Mouse (Mus musculus): ENCODE data around the gene Rnf135.
"Not testable (repeated sequence)": the region's sequence is repeated elsewhere in the genome, so short reads cannot be mapped to it uniquely, and the experiment has no call there.

The Rnf135 gene

DNA sequence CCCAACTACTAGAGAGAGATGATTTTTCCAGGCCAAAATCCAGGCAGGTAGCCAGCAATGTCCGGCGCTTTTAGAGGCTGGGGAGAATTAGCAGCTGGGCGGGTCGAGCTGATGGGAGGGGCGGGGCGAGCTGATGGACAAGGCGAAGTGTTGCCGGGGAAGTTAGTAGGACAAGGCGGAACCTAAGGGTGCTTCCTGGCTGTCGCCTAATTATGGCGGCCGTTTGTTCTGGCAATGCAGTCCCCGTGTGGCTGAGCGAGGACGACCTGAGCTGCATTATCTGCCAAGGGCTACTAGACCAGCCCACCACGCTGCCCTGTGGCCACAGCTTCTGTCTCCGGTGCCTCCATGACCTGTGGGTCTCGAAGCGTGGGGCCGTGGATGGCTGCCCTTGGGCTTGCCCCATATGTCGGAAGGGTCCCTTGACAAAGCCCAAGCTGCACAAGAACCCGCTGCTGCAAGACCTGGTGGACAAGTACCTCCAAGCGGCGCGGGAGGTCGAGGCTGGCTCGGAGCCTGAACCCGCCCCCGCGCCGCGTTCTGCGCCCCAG, at the start of gene Rnf135:
Gene Rnf135 (plus strand): TSS at position 147 of the 551 bp plus-strand sequence.
- peak; percentile 91 for DNase-seq (ENCODE audit: low spot score in 2 of 2)

DNA sequence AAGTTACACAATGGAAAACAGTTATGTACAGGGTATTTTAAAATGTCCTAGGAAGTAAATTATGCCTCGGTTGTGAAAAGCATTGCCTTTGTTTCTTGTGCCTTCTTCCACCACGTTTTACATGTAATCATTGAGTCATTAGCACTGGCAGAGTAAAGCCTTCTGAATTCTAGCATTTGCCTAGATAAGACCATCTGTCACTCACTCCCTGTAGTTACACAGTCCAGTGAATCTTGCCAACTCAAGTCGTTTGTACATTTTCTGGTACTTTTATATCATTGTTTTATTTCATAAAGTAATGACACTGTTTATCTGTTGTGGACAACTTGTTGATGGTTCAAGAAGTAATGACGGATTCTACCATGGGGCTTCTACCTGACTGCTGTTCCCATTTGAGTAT, 48.9 kb upstream of the Rnf135 start:
- no peak for DNase-seq (ENCODE audit: low spot score in 2 of 2)

DNA sequence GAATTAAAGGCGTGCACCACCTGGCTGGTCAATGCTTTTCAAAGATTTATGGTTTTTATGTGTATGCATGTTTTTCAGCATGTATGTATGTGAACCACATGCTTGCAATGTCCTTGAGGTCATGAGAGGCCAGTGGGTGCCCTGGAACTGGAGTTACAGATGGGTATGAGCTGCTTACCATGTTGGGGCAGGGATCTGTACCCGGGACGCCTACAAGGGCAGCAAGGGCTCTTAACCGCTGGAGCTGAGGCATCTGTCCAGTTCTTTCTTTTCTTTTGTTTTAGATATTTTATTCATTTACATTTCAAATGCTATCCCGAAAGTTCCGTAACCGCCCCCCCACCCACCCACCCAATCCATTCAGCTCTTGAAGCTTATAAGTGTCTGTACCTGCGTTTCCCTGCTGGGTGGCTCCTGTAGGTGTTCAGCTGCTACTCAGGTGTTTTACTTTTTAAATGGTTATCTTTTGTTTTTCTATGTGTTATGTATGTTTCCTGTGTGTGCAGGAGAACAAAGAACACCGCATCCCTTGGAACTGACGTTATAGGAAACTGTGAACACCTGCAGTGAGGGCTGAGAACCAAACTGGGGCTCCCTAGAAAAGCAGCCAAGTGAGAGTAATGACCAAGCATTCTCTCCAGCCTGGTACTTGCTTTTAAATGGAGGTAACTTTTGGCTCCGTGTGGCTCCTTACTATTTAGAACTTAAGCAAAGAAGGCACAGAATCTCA, 47.5 kb upstream of the Rnf135 start:
- no peak for DNase-seq (ENCODE audit: low spot score in 2 of 2)

DNA sequence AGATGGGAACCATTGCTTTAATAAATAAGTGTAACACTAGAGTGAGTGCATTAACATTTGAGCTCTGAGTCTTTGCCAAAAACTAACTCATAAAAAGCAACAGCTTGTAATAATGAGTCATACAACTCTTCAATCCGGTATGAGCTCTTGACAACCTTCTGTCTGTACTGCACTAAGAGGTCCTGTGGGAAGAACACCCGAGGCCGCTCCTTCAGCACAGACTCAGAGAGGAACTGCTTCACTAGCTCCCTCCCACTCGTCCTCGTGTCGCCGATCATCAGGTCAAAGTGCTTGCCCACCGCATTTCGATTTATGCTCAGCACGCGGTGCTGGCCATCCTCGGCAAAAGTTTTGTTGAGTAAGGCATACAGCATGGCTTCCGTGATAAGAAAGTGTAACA, 46.9 kb upstream of the Rnf135 start:
- no peak for DNase-seq (ENCODE audit: low spot score in 2 of 2)

DNA sequence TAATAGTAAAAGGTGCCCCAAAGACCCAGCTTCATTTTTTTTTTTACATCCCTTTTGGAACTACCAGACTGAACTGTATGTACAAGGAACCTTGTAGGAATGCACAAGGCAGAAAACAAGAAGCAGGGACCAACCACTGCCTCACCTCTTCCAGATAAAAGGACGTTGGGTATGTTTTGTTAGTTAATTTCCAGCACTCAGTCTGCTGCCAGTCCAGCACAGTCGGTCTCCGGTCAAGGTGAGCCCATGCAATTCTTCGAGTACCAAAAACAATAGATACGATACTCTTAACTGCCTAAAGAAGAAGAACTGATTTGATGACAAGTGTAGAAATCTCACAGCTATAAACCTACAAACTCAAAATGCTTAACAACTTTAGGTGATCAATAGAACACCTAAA, 45.9 kb upstream of the Rnf135 start:
- DNase-seq (ENCODE audit: low spot score in 2 of 2) = no peak

DNA sequence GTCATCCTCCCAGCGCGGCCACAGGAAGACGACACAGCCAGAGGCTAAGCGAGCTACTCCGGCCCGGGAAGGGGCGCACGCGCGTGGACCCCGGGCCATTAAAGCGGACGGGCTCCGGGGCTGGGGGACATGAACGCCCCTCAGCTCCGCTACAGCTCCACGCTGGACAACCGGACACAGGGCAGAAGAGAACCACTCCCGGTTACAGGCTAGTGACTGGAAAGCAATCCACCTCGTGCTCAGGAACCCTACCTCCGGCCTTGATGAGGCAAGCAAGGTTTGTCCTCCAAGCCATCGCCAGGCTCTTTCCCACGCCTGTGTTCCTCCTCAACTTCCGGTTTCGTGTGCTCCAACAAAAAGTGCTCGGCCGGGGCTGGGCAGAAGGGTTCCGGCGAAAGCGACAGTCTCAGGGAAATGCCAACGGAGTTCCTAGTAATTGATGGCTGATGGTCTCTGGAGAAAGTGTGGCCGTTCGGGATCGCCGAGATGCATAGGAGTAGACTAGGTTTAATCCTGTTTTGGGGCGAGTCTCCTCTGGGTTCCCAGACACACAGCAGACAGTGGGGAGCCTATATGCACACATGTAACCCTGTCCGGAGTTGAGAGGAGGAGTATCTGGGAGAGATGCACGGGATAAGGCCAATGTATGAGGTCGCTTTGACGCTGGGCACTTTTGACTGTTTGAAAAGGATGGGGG, 41.7 kb upstream of the Rnf135 start, which contains the start of gene Tefm:
Gene Tefm (minus strand): TSS at position 351 of the 697 bp plus-strand sequence.
- DNase-seq (ENCODE audit: low spot score in 2 of 2) = peak; percentile 90 to 93

DNA sequence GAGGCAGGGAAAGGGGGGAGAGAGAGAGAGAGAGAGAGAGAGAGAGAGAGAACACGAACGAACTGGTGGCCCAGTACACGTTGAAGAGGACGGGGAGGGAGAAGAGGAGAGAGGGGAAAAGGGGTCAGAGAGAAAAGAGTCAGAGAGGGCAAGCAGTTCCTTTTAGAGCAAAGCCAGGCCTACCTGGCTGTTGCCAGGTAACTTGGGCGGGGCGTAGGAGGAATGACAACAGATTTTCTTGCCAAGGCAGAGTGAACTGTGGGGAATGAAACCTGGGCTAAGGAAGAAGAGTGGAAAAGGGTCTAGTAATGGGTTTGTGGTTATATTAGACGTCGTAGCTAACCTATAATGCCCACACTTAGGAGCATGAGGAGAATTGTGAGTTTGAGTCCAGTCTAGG, 40.8 kb upstream of the Rnf135 start:
- DNase-seq (ENCODE audit: low spot score in 2 of 2) = no peak

DNA sequence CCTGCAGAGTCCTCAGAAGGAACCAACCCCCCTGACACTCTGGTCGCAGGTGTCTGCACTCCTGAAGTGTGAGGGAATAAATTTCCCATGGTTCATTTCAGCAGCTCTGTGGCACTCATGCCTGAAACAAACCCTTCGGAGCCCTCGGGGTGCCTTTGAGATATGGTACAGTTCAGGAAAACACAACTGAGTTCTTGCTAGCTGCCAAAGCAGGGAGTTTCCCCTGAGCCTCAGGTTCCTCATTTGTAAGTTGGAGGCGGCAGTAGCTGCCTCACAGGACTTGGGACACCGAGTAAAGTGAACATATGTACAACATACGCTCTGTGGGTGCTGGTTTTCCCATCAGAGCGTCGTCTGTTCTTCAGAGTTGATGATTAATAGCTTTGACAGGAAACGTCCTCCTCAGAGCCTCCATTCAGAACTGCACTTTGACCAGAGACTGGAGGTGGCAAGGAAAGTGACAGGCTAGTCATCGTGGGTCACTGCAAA, 37.8 kb upstream of the Rnf135 start:
- no peak for DNase-seq (ENCODE audit: low spot score in 2 of 2)

DNA sequence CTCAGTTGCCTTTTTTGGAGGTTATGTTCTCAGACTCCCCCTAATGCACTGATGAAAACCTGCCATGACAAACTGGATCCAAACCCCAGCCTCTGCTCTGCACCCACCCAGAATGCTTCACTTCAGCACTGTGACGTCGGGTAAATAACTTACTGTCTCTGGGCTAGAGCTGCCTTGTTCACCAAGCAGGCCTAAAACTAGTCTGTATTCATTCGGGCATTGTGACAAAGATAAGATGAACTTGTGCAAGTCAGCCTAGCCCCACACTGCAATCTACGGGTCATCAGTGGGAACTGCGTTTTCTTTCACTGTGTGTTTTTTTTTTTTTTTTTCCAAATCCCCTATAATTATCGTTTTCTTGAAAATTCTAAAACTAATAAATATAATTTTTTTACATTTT, 35.9 kb upstream of the Rnf135 start:
- no peak for DNase-seq (ENCODE audit: low spot score in 2 of 2)

DNA sequence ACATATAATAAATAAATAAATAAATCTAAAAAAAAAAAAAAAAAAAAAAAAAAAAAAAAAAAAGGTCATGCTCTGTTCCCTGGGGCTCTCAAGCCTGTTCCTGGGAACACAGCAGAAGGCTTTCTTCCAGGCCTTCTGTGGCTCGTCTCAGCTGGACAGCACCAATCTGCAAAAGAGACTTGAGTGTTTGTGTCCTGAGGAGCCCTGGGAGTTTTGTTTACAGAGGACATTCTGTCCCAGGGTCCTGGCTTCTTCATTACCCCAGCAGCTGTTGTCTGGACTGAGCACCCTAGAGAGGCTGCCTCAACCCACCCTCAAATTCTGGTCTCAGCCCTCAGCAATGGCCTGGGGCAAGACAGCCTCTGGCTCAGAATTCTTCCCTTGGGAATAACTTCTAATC, 35.3 kb upstream of the Rnf135 start:
- no peak for DNase-seq (ENCODE audit: low spot score in 2 of 2)

DNA sequence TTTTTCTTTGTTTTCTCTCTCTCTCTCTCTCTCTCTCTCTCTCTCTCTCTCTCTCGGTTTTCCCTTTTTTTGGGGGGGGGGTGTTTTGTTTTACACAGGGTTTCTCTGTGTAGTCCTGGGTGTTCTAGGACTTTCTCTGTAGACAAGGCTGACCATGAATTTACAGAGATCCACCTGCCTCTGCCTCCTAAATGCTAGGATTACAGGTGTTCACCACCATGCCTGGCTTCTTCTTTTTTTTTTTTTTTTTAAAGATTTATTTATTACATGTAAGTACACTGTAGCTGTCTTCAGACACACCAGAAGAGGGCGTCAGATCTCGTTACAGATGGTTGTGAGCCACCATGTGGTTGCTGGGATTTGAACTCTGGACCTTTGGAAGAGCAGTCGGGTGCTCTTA, 34.7 kb upstream of the Rnf135 start:
- DNase-seq (ENCODE audit: low spot score in 2 of 2) = not testable (repeated sequence)

DNA sequence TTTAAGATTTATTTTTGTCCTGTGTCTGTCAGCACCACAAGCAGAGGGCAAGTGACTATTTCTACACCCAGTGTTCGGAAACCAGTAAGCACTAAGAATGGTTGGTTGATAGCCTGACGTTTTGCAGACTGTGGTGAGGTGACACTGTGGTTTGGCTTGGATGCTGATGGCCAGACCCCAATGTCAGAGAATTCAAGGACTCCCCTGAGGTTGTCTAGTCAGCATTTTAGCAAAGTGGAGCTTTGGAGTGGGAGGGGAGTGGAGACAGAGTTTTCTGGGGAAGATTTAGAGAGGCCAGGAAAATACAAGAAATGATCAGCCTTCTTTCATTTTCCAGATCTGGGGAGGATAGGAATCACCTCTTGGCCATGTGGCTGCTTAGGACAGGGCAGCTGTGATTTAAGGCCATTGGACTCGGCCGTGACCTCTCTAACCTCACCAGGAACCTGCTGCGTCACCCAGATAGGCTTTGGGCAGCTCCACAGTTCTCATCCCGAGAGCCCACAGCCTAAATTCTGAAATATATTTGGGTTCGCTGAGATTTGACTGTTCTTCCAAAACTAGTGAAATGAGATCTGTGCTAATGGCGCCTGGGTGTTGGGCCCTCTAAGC, 34.1 kb upstream of the Rnf135 start:
- no peak for DNase-seq (ENCODE audit: low spot score in 2 of 2)

DNA sequence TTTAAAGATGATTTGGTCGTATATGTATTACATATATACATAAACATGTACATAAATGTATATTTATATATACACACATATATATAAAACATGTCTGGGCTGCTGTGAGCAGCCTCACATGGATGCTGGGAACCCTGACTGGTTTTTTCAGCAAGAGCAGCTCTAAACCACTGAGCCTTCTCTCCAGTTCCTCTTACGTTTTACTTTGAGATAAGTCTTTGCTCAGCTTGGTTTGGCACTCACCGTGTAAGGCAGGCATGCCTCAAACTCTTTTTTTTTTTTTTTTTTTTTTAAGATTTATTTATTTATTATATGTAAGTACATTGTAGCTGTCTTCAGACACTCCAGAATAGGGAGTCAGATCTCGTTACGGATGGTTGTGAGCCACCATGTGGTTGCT, 33.1 kb upstream of the Rnf135 start:
- no peak for DNase-seq (ENCODE audit: low spot score in 2 of 2)

DNA sequence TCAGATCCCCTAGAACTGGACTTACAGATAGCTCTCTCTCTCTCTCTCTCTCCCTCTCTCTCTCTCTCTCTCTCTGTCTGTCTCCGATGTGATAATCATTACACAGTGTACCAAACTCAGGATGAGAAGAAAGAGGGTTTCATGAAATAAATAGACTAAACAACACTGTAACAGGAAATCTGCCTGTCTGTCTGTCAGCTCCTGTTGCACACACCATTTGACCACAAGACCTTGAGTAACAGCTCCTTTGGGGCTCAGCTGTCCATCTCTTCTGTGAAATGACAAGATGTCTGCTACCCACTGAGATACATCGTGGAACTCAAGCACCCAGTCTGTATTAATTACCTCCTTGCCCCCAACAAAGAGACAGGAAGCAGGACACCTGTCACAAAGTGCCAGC, 32.1 kb upstream of the Rnf135 start:
- DNase-seq (ENCODE audit: low spot score in 2 of 2) = no peak

DNA sequence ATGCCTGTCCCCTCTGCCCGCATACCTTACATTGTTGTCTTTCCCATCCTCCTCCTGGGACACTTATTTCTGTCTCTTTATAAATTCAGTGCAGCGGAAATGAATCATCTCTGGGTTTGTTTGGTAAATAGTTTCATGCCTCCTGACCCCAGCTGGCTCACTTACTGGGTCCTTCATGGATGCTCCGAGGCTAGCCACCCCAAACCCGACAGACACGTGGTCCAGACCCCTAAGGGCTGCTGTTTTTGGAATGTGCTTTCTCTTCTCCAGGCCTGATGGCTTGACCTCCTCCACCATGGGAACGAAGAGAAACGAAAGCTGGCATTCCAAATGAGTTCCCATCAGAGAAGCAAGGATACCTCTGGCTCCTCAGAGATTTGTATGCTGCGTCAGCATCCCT, 31.3 kb upstream of the Rnf135 start:
- no peak for DNase-seq (ENCODE audit: low spot score in 2 of 2)

DNA sequence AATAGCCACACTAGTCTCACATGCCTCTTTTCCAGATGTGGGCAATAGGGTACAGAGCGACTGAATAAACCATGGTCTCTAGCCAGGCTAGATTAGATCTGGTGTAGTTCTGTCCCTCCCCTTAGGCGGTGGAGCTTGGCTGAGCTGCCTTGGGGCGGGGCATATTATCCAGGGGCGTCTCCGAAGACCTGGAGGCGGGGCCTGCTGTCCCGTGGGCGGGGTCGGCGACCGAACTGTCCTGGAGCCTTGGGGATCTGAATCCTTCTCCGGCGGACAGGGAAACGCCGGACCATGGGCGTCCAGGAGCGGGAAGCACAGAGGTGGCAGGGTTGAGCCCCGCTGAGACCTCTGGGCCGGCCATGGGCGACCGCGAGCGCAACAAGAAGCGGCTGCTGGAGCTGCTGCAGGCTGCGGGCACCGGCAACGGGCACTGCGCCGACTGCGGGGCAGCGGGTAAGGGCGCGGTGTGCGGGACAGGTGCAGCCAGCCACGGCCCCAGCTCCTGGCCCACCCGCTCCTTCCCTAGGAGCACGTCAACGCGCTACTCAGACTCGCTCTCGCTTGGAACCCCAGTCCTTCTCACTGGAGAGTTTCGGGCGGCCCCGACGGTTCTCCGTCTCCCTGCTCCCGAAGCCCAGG, 29.7 kb upstream of the Rnf135 start, which contains the start of gene Adap2:
Gene Adap2 (plus strand): TSS at position 249 of the 639 bp plus-strand sequence.
- peak; percentile 71 to 79 for DNase-seq (ENCODE audit: low spot score in 2 of 2)

DNA sequence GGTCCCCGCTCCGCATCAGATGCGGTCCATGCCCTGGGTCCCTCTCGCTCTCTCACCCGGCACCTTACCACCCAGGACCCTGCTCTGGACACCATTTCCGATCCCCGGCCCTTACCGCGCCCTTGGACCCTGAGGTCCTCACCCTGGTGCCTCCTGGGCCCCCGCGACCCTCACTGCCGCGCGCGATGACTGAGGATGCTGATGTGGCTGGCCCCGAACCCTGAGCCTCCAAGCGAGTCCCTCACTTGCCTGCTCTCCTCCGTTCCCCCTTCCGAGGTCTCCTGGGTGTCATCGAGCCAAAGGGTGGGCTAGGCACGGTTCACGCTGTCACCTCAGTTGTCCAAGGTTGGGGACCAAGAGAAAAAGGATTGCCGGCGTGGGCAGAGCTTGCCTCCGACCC, 29.1 kb upstream of the Rnf135 start:
- DNase-seq (ENCODE audit: low spot score in 2 of 2) = no peak

DNA sequence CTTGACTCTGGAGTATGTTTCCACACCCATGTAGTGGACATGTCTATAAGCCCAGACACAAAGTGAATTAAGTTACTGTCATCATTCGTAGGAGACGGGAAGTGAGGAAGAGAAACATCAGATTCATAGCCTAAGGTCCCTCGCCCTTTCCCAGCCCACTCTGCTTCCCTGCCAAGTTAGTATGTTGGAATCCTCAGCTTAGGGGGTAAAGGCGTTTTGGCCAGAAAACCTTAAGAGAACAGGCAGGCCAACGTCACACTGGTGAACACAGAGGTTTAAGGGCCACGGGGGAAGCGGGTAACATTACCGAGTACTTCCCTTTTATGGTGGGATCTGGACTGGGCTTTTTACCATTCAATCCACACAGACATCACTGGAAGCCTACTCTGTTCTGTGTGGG, 28.1 kb upstream of the Rnf135 start:
- no peak for DNase-seq (ENCODE audit: low spot score in 2 of 2)

DNA sequence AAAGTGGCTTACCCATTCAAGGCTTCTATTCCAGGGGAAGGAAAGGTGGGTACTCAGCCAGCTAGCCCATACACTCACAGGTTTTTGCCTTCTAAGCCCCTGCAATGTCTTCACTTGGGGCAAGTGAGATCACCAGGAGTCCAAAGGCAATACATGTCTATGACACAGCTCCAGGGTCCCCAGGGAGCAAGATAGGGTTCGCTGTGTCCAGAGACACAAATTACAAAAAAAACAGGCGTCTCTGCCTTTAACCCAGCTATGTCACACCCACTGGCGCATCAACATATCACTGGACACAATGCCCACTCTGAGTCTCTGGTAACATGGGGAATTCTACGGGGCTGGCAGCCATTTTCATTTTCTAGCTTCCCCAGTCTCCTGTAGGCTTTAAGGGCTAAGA, 27.7 kb upstream of the Rnf135 start:
- no peak for DNase-seq (ENCODE audit: low spot score in 2 of 2)

DNA sequence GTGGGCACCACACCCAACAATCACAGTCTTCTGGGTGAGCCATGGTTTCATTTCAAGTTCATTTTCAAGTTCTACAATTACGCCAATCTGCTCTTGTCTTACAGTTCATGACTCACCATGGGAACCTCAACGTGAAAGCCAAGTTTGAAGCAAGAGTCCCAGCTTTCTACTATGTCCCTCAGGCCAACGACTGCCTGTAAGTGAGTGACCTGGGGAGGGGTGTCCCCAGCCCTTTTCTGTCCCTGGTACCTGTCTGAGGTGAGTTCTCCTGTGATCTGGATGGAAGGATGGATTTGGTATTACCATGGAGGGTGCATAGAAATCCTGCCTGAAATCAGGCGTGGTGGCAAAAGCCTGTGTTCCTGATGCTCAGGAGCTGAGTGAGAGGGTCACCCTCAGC, 26.8 kb upstream of the Rnf135 start:
- no peak for DNase-seq (ENCODE audit: low spot score in 2 of 2)

DNA sequence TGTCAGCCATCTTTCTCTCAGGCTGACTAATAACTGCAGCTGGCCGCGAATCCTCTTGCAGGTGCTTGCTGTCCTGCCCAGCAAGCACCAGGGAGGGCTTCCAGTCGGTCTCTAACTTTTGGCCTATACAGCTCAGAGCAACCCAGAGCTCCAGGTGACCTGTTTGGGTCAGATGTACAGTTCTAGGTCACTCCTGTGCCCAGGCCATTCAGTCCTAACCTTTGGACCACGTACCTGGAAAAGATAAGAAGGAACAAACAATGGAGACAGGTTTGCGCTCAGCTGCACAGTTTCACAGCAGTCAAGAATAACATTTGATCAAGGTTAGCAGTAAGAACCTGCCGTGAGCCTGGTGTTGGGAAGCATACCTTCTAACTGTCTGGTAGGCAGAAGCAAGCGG, 24.6 kb upstream of the Rnf135 start:
- no peak for DNase-seq (ENCODE audit: low spot score in 2 of 2)

DNA sequence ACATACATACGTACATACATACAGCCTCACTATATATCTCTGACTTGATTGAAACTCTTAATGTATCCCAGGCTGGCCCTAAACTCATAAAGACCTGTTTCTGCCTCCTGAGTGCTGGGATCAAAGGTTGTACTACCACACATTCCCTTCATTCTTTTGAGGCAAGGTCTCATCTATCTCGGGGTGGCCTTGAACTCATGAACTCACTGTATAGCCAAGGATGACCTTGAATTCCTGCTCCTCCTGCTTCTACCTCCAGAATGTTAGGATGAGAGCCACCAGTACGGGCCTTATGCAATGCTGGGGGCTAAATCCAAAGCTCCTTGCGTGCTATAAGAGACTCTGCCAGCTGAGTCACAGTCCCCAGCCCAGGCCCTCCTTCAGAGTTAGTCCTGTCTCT, 22.6 kb upstream of the Rnf135 start:
- no peak for DNase-seq (ENCODE audit: low spot score in 2 of 2)
